Mouse (Mus musculus) induced T-regulatory cell, adult 2 months (primary cell): Measurements from ENCODE around the gene Cand2.

Experiments used
- DNase-seq: peaks from one replicate; pipeline ENCODE4 v3.0.0-alpha.2; 2012; ENCODE audit warnings: low read depth

Cand2 gene

GRCm38 (mm10) chr6:115773966-115774413, 348 bp upstream of the Cand2 start:
- peak; percentile 64 for DNase-seq

- no peak for DNase-seq
Observed at GRCm38 (mm10) chr6:115775838-115776237, 1.5 kb downstream of the Cand2 start.

GRCm38 (mm10) chr6:115776363-115776762, 2.0 kb downstream of the Cand2 start:
- DNase-seq: no peak

- no peak for DNase-seq
Observed at GRCm38 (mm10) chr6:115782781-115783180, 8.4 kb downstream of the Cand2 start.

GRCm38 (mm10) chr6:115791016-115791415, 16.7 kb downstream of the Cand2 start:
- DNase-seq: no peak

- no peak for DNase-seq
Observed at GRCm38 (mm10) chr6:115791842-115792686, 17.7 kb downstream of the Cand2 start.

- DNase-seq: peak; percentile 55
Observed at GRCm38 (mm10) chr6:115792691-115793215, 18.4 kb downstream of the Cand2 start.

GRCm38 (mm10) chr6:115801811-115802210, 27.5 kb downstream of the Cand2 start:
- no peak for DNase-seq

- DNase-seq: peak; percentile 74
Observed at GRCm38 (mm10) chr6:115803541-115804382, 29.4 kb downstream of the Cand2 start.

- no peak for DNase-seq
Observed at GRCm38 (mm10) chr6:115804432-115805192, 30.3 kb downstream of the Cand2 start.

- no peak for DNase-seq
Observed at GRCm38 (mm10) chr6:115807464-115808195, 33.3 kb downstream of the Cand2 start.

GRCm38 (mm10) chr6:115808196-115808487, 33.8 kb downstream of the Cand2 start:
- no peak for DNase-seq

GRCm38 (mm10) chr6:115808488-115809231, 34.3 kb downstream of the Cand2 start, which contains the start of gene Rpl32:
Gene Rpl32 (minus strand): TSS chr6:115808747.
- peak; percentile 97 for DNase-seq

- DNase-seq: no peak
Observed at GRCm38 (mm10) chr6:115811606-115812005, 37.3 kb downstream of the Cand2 start.

GRCm38 (mm10) chr6:115814104-115814503, 39.8 kb downstream of the Cand2 start:
- DNase-seq: peak; percentile 70

GRCm38 (mm10) chr6:115815041-115815440, 40.7 kb downstream of the Cand2 start:
- DNase-seq: no peak

GRCm38 (mm10) chr6:115818129-115818528, 43.8 kb downstream of the Cand2 start:
- DNase-seq: no peak

- DNase-seq: no peak
Observed at GRCm38 (mm10) chr6:115821216-115821993, 47.1 kb downstream of the Cand2 start.

- DNase-seq: peak; percentile 94
Observed at GRCm38 (mm10) chr6:115823850-115824464, 49.6 kb downstream of the Cand2 start.
